Mouse (Mus musculus) inflammation-experienced regulatory T-cells, adult 6 months (primary cell): ENCODE data around the gene Zfp775. TPM values are rescaled to one million over a fixed set of nuclear protein-coding genes. Genes with fewer than 3 reads are reported as not detected.

Experiments used
- polyA plus RNA-seq, 3 experiments: library from polyadenylated mRNA; unstranded; fragments of 100-300 nt; shearing (Covaris generic); gene quantifications; one replicate each; pipeline ENCODE4 v1.2.1; 2017

Zfp775 gene
- polyA plus RNA-seq, 3 experiments from 2014 or later = 4.5 to 7.7 (median 7.3) TPM

Other genes with a start within 250 kb of the Zfp775 start
- 10 to 100 TPM in 2 of 3 experiments, 1 to 10 TPM in 1; 9.2 to 19.7 (median 12.2) TPM for gene Krba1, start 206.5 kb upstream of the Zfp775 start, polyA plus RNA-seq
- gene Zfp467, start 156.2 kb upstream of the Zfp775 start, polyA plus RNA-seq = 10 to 100 TPM in 1 of 3 experiments, 1 to 10 TPM in 2; 4.5 to 10.4 (median 8.2) TPM
- 1 to 10 TPM in 1 of 3 experiments, under 1 TPM in 2; 0.54 to 1.2 (median 0.97) TPM for gene Sspo, start 153.8 kb upstream of the Zfp775 start, polyA plus RNA-seq
- under 1 TPM in 1 of 3 experiments, not detected in 2; 0.57 TPM for gene Atp6v0e2, start 64.4 kb upstream of the Zfp775 start, polyA plus RNA-seq
- gene Lrrc61, start 47.3 kb upstream of the Zfp775 start, polyA plus RNA-seq = 10 to 100 TPM; 27.5 to 40.7 (median 30.3) TPM
- gene Rarres2, start 29.3 kb upstream of the Zfp775 start, polyA plus RNA-seq = under 1 TPM in 1 of 3 experiments, not detected in 2; 0.35 TPM
- gene Gm45021, start 12.5 kb upstream of the Zfp775 start, polyA plus RNA-seq = not detected
- 1 to 10 TPM; 2.7 to 6.3 (median 2.9) TPM for gene Repin1, start 8.2 kb upstream of the Zfp775 start, polyA plus RNA-seq
- 1 to 10 TPM in 1 of 3 experiments, not detected in 2; 2.7 TPM for gene Gm44965, start 8.1 kb upstream of the Zfp775 start, polyA plus RNA-seq
- gene AI854703, start 24.7 kb downstream of the Zfp775 start, polyA plus RNA-seq = 1 to 10 TPM in 2 of 3 experiments, under 1 TPM in 1; 0.40 to 2.2 (median 2.1) TPM
- gene Gimap8, start 45.2 kb downstream of the Zfp775 start, polyA plus RNA-seq = 100 to 1,000 TPM; 134 to 165 (median 146) TPM
- gene Gimap9, start 74.1 kb downstream of the Zfp775 start, polyA plus RNA-seq = 100 to 1,000 TPM; 236 to 293 (median 290) TPM
- 1,000 to 10,000 TPM; 1,788 to 2,089 (median 1,869) TPM for gene Gimap4, start 82.5 kb downstream of the Zfp775 start, polyA plus RNA-seq
- 1,000 to 10,000 TPM; 1,024 to 1,390 (median 1,261) TPM for gene Gimap6, start 106.2 kb downstream of the Zfp775 start, polyA plus RNA-seq
- 10 to 100 TPM; 58.9 to 85.2 (median 59.9) TPM for gene Gm28053, start 116.5 kb downstream of the Zfp775 start, polyA plus RNA-seq
- 100 to 1,000 TPM; 458 to 769 (median 564) TPM for gene Gimap7, start 116.6 kb downstream of the Zfp775 start, polyA plus RNA-seq
- gene Gimap1, start 137.0 kb downstream of the Zfp775 start, polyA plus RNA-seq = 100 to 1,000 TPM; 353 to 386 (median 354) TPM
- gene Gimap5, start 144.1 kb downstream of the Zfp775 start, polyA plus RNA-seq = 100 to 1,000 TPM; 218 to 266 (median 236) TPM
- 1,000 to 10,000 TPM; 1,096 to 1,768 (median 1,751) TPM for gene Gimap3, start 168.8 kb downstream of the Zfp775 start, polyA plus RNA-seq
- gene Tmem176a, start 238.9 kb downstream of the Zfp775 start, polyA plus RNA-seq = 10 to 100 TPM; 13.3 to 32.6 (median 28.4) TPM
- 10 to 100 TPM; 28.1 to 42.7 (median 29.5) TPM for gene Tmem176b, start 239.4 kb downstream of the Zfp775 start, polyA plus RNA-seq